Mouse (Mus musculus) c-Kit-positive CD71-positive TER-119-positive erythroid progenitor cells, embryonic 14.5 days (primary cell): ENCODE measurements around the gene Espn.

Experiments
- DNase-seq: peaks from one replicate; pipeline ENCODE4 v3.0.0-alpha.2; 2013; ENCODE audit warnings: low spot score

Gene Espn

GRCm38 (mm10) chr4:152178344-152178864, 26.2 kb upstream of the Espn start:
- DNase-seq, result no peak

DNA sequence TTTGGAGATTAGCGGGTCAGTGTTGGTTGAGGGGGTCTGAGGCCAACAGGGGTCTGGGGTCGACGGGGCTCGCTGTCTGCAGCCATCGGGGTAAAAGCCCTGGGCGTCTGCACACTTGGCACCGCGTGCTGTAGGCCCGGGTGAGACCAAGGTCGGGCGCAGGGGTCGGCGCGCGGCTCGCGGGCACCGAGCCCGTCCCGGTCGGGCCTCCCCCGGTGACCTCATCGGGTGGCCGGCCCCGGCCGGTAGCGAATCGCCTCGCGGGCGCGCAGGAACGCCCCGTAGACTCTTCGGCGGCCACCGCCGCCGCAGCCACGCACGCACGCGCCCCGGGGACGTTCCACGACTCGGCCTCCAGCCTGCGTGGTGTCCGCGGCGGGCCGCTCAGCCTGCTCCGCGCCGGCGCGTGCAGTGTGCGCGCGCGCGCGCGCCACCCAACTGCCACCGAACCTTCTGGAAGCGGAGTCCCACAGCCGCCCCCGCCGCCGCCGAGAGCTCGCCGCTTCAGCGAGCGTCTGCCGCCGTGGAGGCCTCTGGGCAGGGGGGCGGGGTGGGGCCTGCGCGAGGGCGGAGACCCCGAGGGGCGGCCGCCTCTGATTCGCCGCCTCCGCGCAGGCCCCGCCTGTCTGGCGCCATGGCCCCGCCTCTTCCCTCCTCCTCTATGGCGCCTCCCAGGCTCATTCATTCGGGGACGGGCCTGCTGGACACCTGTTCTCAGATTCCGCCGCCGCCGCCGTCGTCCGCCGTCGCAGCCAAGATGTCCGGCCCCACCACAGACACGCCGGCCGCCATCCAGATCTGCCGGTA, 25.6 kb upstream of the Espn start, which contains the start of gene Acot7:
Acot7 (plus strand) TSS at position 598 of the 807 bp plus-strand sequence.
- DNase-seq, result peak; percentile 86

DNA sequence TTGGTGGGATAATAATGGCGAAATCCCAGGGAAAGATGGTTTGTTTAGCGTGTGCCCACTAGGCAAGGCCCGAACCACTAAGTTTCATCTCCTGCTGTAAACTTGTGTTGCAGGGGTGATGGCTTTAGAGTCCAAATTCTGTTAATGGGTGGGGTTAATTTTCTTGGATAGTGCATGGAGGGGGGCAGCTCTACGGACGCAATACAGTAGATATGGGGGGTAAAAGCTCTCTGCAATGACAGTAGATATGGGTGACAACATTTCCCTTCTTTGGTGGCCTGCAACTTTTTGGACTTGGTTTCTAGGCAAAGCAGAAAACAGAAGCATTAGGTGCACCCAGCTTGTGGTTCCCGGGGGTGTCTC, 25.0 kb upstream of the Espn start:
- DNase-seq, result no peak

GRCm38 (mm10) chr4:152176638-152177037, 24.5 kb upstream of the Espn start:
- DNase-seq, result no peak

DNA sequence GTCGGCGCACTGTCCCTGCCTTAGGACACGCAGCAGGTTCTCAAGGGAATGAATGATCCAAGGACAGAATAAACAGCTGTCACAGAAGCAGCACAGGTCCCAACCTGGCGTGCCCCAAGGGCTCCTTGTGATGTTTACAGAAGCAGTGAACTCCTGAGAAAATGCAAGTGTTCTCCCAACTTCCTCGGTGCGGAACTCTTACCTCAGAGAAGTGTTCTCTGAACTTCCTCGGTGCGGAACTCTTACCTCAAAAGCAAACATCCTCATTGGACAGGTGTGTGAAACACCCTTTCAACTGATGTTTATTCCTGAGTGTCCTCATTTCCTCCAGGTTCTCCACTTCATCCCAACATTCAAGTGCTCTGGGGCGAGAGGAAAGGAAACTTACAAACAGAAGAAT, 21.8 kb upstream of the Espn start:
- DNase-seq, result no peak

DNA sequence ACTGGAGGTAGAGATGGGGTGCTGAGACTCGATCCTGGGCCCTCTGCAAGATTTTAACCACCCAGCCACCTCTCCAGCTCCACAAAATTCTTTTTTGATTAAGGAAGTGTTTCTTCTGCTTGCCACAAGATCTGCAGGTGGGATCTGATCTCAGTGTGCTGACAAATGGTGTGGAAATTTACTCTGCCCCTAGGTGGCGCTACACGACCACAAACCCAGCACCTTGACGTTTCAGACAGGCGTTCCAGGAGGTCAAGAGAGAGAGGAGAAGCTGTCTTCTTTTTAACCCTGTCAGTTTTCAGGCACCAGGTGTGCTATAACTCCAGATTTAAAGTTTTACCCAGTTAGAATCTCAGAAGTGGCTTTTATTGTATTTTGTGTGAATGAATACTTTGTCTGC, 20.9 kb upstream of the Espn start:
- peak; percentile 79 for DNase-seq

GRCm38 (mm10) chr4:152171543-152171942, 19.4 kb upstream of the Espn start:
- DNase-seq, result no peak

GRCm38 (mm10) chr4:152170286-152170685, 18.1 kb upstream of the Espn start:
- DNase-seq, result no peak

- DNase-seq, result no peak
Measured at GRCm38 (mm10) chr4:152169103-152169502, 16.9 kb upstream of the Espn start.

DNA sequence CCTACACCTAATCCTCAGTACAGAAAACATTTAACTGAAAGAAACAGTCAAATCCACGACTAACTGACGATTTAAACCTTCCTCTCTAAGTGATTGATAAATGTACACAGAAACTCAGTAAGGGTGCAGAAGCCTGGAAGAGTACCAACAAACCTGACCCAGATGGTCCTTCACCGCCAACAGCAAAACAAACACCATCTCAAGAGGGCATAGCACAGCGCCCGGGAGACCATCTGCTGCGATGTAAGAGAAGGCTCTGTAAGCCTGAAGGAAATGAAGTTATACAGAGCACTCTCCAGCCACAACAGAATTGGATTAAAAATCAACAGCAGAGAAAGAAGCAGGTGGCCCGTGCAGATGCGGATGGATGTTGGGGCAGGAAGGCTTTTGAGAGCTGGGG, 15.9 kb upstream of the Espn start:
- DNase-seq, result no peak

GRCm38 (mm10) chr4:152165036-152165931, 13.1 kb upstream of the Espn start:
- no peak for DNase-seq

DNA sequence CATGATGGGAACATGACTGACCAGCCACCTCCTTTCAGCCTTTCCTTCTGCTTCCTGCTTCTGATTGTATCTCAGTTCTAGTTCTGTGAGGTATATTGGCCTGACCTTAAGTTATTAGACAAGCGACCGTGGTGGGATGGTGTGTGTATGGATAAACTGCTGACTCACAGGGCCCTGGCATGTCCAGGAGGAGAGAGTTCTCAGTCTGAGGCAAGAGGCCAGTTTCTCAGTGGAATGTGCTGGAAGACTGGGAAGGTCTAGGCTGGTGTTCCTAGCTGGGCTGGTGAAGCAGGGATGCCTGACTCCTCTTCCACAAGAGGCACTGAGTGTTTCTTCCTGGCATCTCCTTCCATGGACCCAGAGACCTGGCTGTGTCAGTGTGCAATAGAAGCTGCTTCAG, 10.6 kb upstream of the Espn start:
- no peak for DNase-seq

GRCm38 (mm10) chr4:152161601-152162000, 9.4 kb upstream of the Espn start:
- no peak for DNase-seq

DNA sequence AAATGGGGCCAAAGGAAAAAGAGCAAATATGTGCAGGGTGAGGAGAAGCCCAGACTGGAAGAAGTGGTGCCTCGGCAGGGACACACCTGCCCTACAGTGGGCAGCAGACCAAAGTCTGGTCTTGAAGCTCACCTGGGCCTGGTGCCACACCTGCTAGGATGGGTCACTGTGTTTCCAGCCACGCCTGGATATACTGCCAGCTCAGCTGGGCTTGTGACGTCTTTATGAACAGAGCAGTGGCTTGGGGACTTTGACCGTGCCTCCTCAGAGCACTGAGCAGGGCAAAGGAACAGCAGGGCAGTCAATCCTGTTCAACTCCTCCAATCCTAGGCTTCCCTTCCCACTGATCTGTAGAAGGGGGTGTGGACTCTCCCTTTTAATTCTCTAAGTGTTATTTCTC, 8.6 kb upstream of the Espn start:
- no peak for DNase-seq

DNA sequence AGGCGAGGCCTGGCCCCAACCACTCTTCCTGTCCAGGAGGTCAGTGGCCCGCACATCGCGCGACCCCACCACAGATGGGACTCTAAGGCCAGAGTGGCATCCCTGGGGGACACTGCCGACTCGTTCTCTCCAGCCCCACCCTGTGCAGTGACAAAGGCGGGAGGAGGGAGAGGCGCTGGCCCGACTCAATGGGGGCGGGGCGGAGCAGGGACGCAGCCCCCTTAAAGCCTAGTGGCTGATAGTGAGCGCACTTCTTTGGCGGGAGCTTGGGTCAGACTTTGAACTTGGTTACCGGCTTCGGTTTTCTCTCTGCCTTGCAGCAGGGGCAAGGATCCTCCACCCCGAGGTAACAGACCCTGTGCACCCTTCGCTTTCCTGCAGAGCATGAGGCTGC, 7.1 kb upstream of the Espn start:
- DNase-seq, result no peak

DNA sequence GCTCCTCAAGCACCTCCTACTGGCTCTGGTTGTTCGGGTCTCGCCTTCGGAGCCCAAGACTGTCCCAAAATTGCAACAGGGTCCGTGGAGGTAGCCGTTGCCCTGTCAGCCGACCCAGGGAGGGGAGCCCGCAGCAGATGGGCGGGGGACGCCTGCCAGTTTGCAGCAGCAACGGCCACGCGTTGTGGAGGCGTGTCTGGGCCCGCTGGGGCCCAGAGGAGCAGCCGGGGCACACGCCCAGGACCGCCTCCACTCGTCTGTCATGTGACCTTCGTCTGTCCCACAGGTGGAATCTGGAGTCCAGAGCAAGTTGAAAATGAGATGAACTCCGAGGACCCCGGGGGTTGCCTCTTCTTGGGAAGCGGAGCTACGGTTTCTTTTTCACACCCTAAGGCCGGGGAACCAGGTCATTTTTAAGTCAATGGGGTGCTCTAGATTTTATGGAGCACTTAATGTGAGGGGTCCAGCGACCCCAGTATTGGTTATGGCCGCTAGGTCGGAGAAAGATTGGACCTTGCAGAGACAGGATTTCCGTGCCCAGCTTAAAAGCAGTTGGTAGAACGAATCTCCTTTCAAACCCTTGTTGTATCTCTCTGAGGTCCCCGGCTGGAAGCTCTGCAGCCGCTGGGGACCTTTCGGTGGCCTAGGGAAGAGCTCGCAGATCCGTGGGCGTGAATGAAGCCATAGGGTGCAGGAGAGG, 6.6 kb upstream of the Espn start, which contains the start of gene Hes2:
Hes2 (plus strand) TSS at position 283 of the 700 bp plus-strand sequence.
- DNase-seq, result no peak

DNA sequence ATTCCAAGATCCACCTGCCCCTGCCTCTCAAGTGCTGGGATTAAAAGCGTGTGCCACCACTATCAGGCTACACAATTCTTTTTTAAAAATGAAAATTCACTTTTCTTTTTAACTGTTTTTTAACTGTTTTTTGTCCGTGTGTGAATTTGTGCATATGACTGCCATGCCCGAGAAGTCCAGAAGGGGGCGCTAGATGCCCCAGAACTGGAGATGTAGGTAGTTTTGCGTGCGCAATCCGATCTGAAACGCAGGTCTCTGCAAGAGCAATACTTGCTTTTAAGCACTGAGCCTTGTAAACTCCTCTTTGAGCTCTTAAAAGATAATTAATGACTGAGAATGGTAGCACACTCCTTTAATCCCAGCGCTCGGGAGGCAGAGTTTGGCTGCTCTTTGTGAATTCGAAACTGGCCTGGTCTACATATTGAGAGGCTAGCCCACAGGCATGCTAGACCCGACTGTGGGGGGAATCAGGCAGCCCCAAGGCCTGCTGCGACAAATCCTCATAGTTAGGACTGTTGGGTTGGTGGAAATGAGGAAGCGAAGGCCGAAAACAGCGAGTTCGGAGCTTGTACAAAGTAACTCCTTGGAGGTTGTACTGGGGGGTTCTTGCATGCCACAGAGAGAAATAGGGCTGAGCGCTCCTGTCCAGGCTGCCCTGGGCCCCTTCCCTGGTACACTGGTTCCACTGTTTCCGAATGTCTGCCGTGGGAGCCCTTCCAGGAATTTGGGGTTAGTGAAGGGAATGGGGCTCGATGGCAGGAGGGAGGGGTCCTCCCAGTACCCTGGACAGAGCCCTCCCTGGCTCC, 5.8 kb upstream of the Espn start:
- DNase-seq, result peak; percentile 69

GRCm38 (mm10) chr4:152155019-152155418, 2.8 kb upstream of the Espn start:
- DNase-seq, result no peak

DNA sequence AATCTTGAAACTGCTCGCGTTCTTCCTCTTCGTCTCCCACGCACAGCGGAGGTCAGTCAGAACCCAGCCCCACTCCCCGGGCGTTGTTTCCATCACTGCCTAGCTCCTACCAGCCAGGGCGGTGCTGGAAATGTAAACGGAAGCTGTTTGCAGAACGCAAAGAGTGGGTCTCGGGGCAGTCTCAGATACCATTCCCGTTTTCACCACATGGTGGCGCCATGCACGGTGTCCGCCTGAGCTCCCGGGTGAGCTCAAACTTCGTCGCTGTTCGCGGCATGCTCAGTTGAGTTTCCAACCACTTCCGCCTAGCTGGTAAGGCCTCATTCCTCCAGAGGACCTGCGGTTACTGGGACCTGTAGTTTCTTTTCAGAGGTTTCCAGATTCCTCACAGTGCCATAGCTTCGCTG, 1.6 kb upstream of the Espn start:
- peak; percentile 76 for DNase-seq

DNA sequence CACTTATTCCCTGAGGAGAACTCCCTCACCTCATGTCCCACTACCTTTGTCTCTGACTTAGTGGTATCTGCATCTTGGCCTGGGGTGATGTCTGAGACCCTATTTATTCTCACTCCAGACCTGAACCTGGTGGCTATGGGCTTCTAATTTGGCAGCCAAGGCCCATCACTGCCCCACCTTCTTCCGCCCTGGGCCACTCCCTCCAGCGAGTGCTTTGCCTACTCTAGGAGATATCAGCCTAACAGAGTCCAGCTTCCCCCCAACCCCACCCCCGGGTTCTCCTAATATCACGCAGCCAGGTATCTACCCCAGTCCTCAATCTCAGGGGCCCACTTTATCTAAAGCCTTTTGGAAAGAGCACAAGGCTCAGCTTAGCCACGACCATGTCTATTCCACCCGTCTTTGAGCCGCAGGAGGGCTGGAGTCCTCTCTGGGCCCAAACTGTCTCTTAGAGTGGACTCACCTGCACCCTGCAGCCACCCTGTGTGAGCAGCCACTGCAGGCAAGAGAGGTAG, 663 bp downstream of the Espn start:
- DNase-seq, result no peak

- DNase-seq, result no peak
Measured at GRCm38 (mm10) chr4:152150546-152150945, 1.6 kb downstream of the Espn start.
